Mouse (Mus musculus) forebrain, embryonic 13.5 days (tissue): ENCODE data around the gene 2810408A11Rik. TPM values are rescaled to one million over a fixed set of nuclear protein-coding genes. Genes with fewer than 3 reads are reported as not detected.
A peak's percentile ranks its signal among the peaks of the same experiment; 100 is the strongest.
"Not testable (repeated sequence)": the region's sequence is repeated elsewhere in the genome, so short reads cannot be mapped to it uniquely, and the experiment has no call there.

Source experiments
- ATAC-seq: fragments of 200-750 bp; cut with Nextera tagmentation; 2 replicates; pipeline ENCODE4 v1.8.0; 2017
- H3K27ac ChIP-seq: fragments of 300-500 bp; sonication (generic); 2 replicates; pipeline ENCODE4 v1.5.1; 2015; ENCODE audit warnings: inconsistent platforms, mild to moderate bottlenecking, moderate library complexity
- H3K27me3 ChIP-seq: fragments of 300-500 bp; sonication (generic); 2 replicates; pipeline ENCODE4 v1.6.1; 2015; ENCODE audit warnings: mild to moderate bottlenecking, inconsistent platforms
- H3K36me3 ChIP-seq: fragments of 300-500 bp; sonication (generic); 2 replicates; pipeline ENCODE4 v1.6.1; 2015; ENCODE audit warnings: mild to moderate bottlenecking, inconsistent platforms; ENCODE audit not compliant: poor library complexity, severe bottlenecking
- H3K4me1 ChIP-seq: fragments of 300-500 bp; sonication (generic); 2 replicates; pipeline ENCODE4 v1.6.1; 2015; ENCODE audit warnings: inconsistent platforms
- H3K4me2 ChIP-seq: fragments of 300-500 bp; sonication (generic); 2 replicates; pipeline ENCODE4 v1.6.1; 2015; ENCODE audit warnings: inconsistent platforms, mild to moderate bottlenecking, moderate library complexity
- H3K4me3 ChIP-seq: fragments of 300-500 bp; sonication (generic); 2 replicates; pipeline ENCODE4 v1.5.1; 2015; ENCODE audit warnings: mild to moderate bottlenecking, inconsistent platforms
- H3K9ac ChIP-seq: fragments of 300-500 bp; sonication (generic); 2 replicates; pipeline ENCODE4 v1.6.1; 2015; ENCODE audit warnings: mild to moderate bottlenecking, inconsistent platforms
- H3K9me3 ChIP-seq: fragments of 300-500 bp; sonication (generic); replicated peaks from 2 replicates; pipeline ENCODE4 v1.6.1; 2016; ENCODE audit warnings: inconsistent platforms
- WGBS: fragments of 180-500 bp; shearing (Covaris S2); methylation state at CpG from one replicate; pipeline ENCODE4 v1.1.7; 2015; 5-methylcytosine and 5-hydroxymethylcytosine counted together
- polyA plus RNA-seq: library from polyadenylated mRNA; unstranded; fragments of >200 nt; fragmentation: Nextera tagmentation; extraction: Ambion mirVana; gene quantifications from 2 replicates; pipeline ENCODE4 v1.2.1, GENCODE M21; 2015

2810408A11Rik gene
- polyA plus RNA-seq, 1 experiment from 2014 or later = 19.1 TPM

GRCm38 (mm10) chr11:69872451-69872850, 28.3 kb downstream of the 2810408A11Rik start:
- 80% methylated on average over 4 of the region's 4 CpGs for WGBS
- Histone ChIP-seq H3K9me3 (no peaks in the 10 kb centered on the region), H3K4me1 (peaks cover 6% of the 10 kb centered on the region; the same call in 1 of the 2 replicates), H3K27ac (no peak overlapping the region), H3K4me2 (no peak overlapping the region), H3K9ac (no peak overlapping the region), H3K36me3 (no peaks in the 10 kb centered on the region), H3K27me3 (no peaks in the 10 kb centered on the region), H3K4me3 (no peak overlapping the region)
- ATAC-seq = no peak

- H3K27ac ChIP-seq = no peak overlapping the region
- no peaks in the 10 kb centered on the region for H3K36me3 ChIP-seq
- no peaks in the 10 kb centered on the region for H3K27me3 ChIP-seq
- H3K4me2 ChIP-seq = no peak overlapping the region
- no peaks in the 10 kb centered on the region for H3K9me3 ChIP-seq
- no peaks in the 10 kb centered on the region for H3K4me1 ChIP-seq
- no peak overlapping the region; the same call in 1 of the 2 replicates for H3K4me3 ChIP-seq
- H3K9ac ChIP-seq = no peak overlapping the region
- WGBS = 92% methylated on average over 7 of the region's 7 CpGs
- no peak for ATAC-seq
Measured at GRCm38 (mm10) chr11:69871822-69872221, 29.0 kb downstream of the 2810408A11Rik start.

- no peaks in the 10 kb centered on the region for H3K4me1 ChIP-seq
- 95% methylated on average over 2 of the region's 2 CpGs for WGBS
- ATAC-seq = no peak
- no peak overlapping the region for H3K4me2 ChIP-seq
- no peak overlapping the region for H3K9ac ChIP-seq
- H3K4me3 ChIP-seq = no peak overlapping the region
- H3K27ac ChIP-seq = no peak overlapping the region
- no peaks in the 10 kb centered on the region for H3K9me3 ChIP-seq
- no peaks in the 10 kb centered on the region for H3K36me3 ChIP-seq
- no peaks in the 10 kb centered on the region for H3K27me3 ChIP-seq
Measured at GRCm38 (mm10) chr11:69870289-69871069, 30.3 kb downstream of the 2810408A11Rik start.

- 71% methylated on average over 9 of the region's 9 CpGs for WGBS
Measured at GRCm38 (mm10) chr11:69867335-69867734, 33.5 kb downstream of the 2810408A11Rik start.

GRCm38 (mm10) chr11:69865561-69865960, 35.2 kb downstream of the 2810408A11Rik start:
- H3K4me2 ChIP-seq = no peak overlapping the region
- H3K27me3 ChIP-seq = no peaks in the 10 kb centered on the region
- no peak overlapping the region for H3K9ac ChIP-seq
- no peaks in the 10 kb centered on the region for H3K36me3 ChIP-seq
- no peak for ATAC-seq
- H3K9me3 ChIP-seq = no peaks in the 10 kb centered on the region
- no peaks in the 10 kb centered on the region for H3K4me1 ChIP-seq
- H3K27ac ChIP-seq = no peak overlapping the region
- no peak overlapping the region for H3K4me3 ChIP-seq
- WGBS = 84% methylated on average over 9 of the region's 9 CpGs

More at GRCm38 (mm10) chr11:69867335-69867734, 33.5 kb downstream of the 2810408A11Rik start:
- Histone ChIP-seq H3K36me3 (no peaks in the 10 kb centered on the region), H3K27ac (no peak overlapping the region), H3K9me3 (no peaks in the 10 kb centered on the region), H3K9ac (no peak overlapping the region), H3K4me1 (no peaks in the 10 kb centered on the region), H3K4me2 (no peak overlapping the region), H3K4me3 (no peak overlapping the region), H3K27me3 (no peaks in the 10 kb centered on the region)
- no peak for ATAC-seq

- Histone ChIP-seq H3K4me3 (no peak overlapping the region), H3K27ac (no peak overlapping the region), H3K9me3 (no peaks in the 10 kb centered on the region), H3K4me2 (no peak overlapping the region), H3K27me3 (peaks cover 8% of the 10 kb centered on the region), H3K36me3 (no peaks in the 10 kb centered on the region), H3K9ac (no peak overlapping the region), H3K4me1 (no peaks in the 10 kb centered on the region)
- WGBS = 58% methylated on average over 8 of the region's 8 CpGs
- ATAC-seq = no peak
Measured at GRCm38 (mm10) chr11:69864138-69864860, 36.5 kb downstream of the 2810408A11Rik start.

- peaks cover 13% of the 10 kb centered on the region for H3K27me3 ChIP-seq
- WGBS = 87% methylated on average over 3 of the region's 3 CpGs
- H3K9me3 ChIP-seq, H3K4me2 ChIP-seq, H3K4me1 ChIP-seq, H3K27ac ChIP-seq, ATAC-seq, H3K9ac ChIP-seq, H3K4me3 ChIP-seq, H3K36me3 ChIP-seq: not testable (repeated sequence)
Measured at GRCm38 (mm10) chr11:69863729-69864128, 37.1 kb downstream of the 2810408A11Rik start.

GRCm38 (mm10) chr11:69858113-69858998, 42.4 kb downstream of the 2810408A11Rik start, which contains the start of gene Tnk1:
Tnk1 (minus strand) TSS chr11:69858730.
- H3K9me3 ChIP-seq = no peaks in the 10 kb centered on the region
- no peak for ATAC-seq
- no peak within 1 kb of the TSS for H3K9ac ChIP-seq
- H3K27me3 ChIP-seq = peaks cover 25% of the 10 kb centered on the region
- H3K27ac ChIP-seq = no peak within 1 kb of the TSS
- H3K36me3 ChIP-seq = no peaks in the 10 kb centered on the region
- WGBS = 19% methylated on average over 29 of the region's 30 CpGs
- H3K4me1 ChIP-seq = no peaks in the 10 kb centered on the region; the same call in 1 of the 2 replicates
- H3K4me2 ChIP-seq = peak within 1 kb of the TSS; percentile 5; the same call in 1 of the 2 replicates
- H3K4me3 ChIP-seq = no peak within 1 kb of the TSS

- Histone ChIP-seq H3K36me3 (peaks cover 21% of the 10 kb centered on the region), H3K27ac (no peak overlapping the region), H3K4me3 (no peak overlapping the region), H3K9ac (no peak overlapping the region), H3K4me1 (no peaks in the 10 kb centered on the region; the same call in 1 of the 2 replicates), H3K4me2 (peak overlapping the region; percentile 19; the same call in 1 of the 2 replicates), H3K27me3 (peaks cover 25% of the 10 kb centered on the region), H3K9me3 (no peaks in the 10 kb centered on the region)
- 0 out of 2 replicates have a peak, but pooled peaks have one; percentile 53 for ATAC-seq
- 15% methylated on average over 16 of the region's 16 CpGs for WGBS
Measured at GRCm38 (mm10) chr11:69855347-69855746, 45.4 kb downstream of the 2810408A11Rik start.

- Histone ChIP-seq H3K9me3 (no peaks in the 10 kb centered on the region), H3K27me3 (peaks cover 21% of the 10 kb centered on the region), H3K27ac (no peak overlapping the region), H3K4me2 (no peak overlapping the region), H3K4me3 (no peak overlapping the region), H3K9ac (no peak overlapping the region; the same call in 1 of the 2 replicates), H3K4me1 (no peaks in the 10 kb centered on the region; the same call in 1 of the 2 replicates), H3K36me3 (peaks cover 28% of the 10 kb centered on the region)
- no peak for ATAC-seq
- WGBS = 89% methylated on average over 10 of the region's 10 CpGs
Measured at GRCm38 (mm10) chr11:69854680-69855079, 46.1 kb downstream of the 2810408A11Rik start.

GRCm38 (mm10) chr11:69853994-69854393, 46.8 kb downstream of the 2810408A11Rik start:
- WGBS = 80% methylated on average over 7 of the region's 7 CpGs
- Histone ChIP-seq H3K27ac (no peak overlapping the region), H3K4me2 (no peak overlapping the region), H3K9me3 (no peaks in the 10 kb centered on the region), H3K9ac (no peak overlapping the region), H3K27me3 (peaks cover 14% of the 10 kb centered on the region), H3K4me1 (peaks cover under 1% of the 10 kb centered on the region; the same call in 1 of the 2 replicates), H3K4me3 (no peak overlapping the region), H3K36me3 (peaks cover 34% of the 10 kb centered on the region)
- no peak for ATAC-seq
